Mouse (Mus musculus): ENCODE measurements around the gene Cacng2.

- TF ChIP-seq CTCF (IDR thresholded peaks at IDR 0.05) = no peak
- no peak for TF ChIP-seq POLR2A (IDR thresholded peaks at IDR 0.05; ENCODE audit: insufficient read depth, low read depth, low read length)
These were observed 44.6 kb upstream of the Cacng2 start for GRCm38 (mm10) chr15:78164466-78164865.

Measured in heart, adult 2 months (tissue).